Mouse (Mus musculus) neural tube, embryonic 15.5 days (tissue): ENCODE measurements around the gene Slc25a20. TPM values are rescaled to one million over a fixed set of nuclear protein-coding genes. Genes with fewer than 3 reads are reported as not detected.

ENCODE experiments used
- ATAC-seq: fragments of 200-750 bp; cut with Nextera tagmentation; 2 replicates; pipeline ENCODE4 v1.8.0; 2017; ENCODE audit warnings: mild to moderate bottlenecking, moderate TSS enrichment, moderate library complexity; ENCODE audit not compliant: low FRiP score
- H3K27ac ChIP-seq: fragments of 300-500 bp; sonication (generic); replicated peaks from 2 replicates; pipeline ENCODE4 v1.5.1; 2015; ENCODE audit warnings: mild to moderate bottlenecking, inconsistent platforms
- H3K27me3 ChIP-seq: fragments of 300-500 bp; sonication (generic); replicated peaks from 2 replicates; pipeline ENCODE4 v1.6.1; 2015; ENCODE audit warnings: inconsistent platforms
- H3K36me3 ChIP-seq: fragments of 300-500 bp; sonication (generic); 2 replicates; pipeline ENCODE4 v1.6.1; 2015; ENCODE audit warnings: inconsistent platforms
- H3K4me1 ChIP-seq: fragments of 300-500 bp; sonication (generic); 2 replicates; pipeline ENCODE4 v1.6.1; 2015; ENCODE audit warnings: inconsistent platforms
- H3K4me2 ChIP-seq: fragments of 300-500 bp; sonication (generic); 2 replicates; pipeline ENCODE4 v1.6.1; 2015; ENCODE audit warnings: inconsistent platforms, mild to moderate bottlenecking, moderate library complexity
- H3K4me3 ChIP-seq: fragments of 300-500 bp; sonication (generic); replicated peaks from 2 replicates; pipeline ENCODE4 v1.5.1; 2015; ENCODE audit warnings: mild to moderate bottlenecking, inconsistent platforms
- H3K9ac ChIP-seq: fragments of 300-500 bp; sonication (generic); replicated peaks from 2 replicates; pipeline ENCODE4 v1.6.1; 2015; ENCODE audit warnings: mild to moderate bottlenecking, inconsistent platforms
- H3K9me3 ChIP-seq: fragments of 300-500 bp; sonication (generic); replicated peaks from 2 replicates; pipeline ENCODE4 v1.6.1; 2016; ENCODE audit warnings: inconsistent platforms
- WGBS: fragments of 180-500 bp; shearing (Covaris S2); methylation state at CpG from one replicate; pipeline ENCODE4 v1.1.7; 2015; ENCODE audit warnings: mixed read lengths; 5-methylcytosine and 5-hydroxymethylcytosine counted together
- polyA plus RNA-seq: library from polyadenylated mRNA; unstranded; fragments of >200 nt; fragmentation: Nextera tagmentation; extraction: Ambion mirVana; gene quantifications from 2 replicates; pipeline ENCODE4 v1.2.1, GENCODE M21; 2015

Slc25a20 gene
- polyA plus RNA-seq, 1 experiment from 2014 or later = 41.4 TPM

DNA sequence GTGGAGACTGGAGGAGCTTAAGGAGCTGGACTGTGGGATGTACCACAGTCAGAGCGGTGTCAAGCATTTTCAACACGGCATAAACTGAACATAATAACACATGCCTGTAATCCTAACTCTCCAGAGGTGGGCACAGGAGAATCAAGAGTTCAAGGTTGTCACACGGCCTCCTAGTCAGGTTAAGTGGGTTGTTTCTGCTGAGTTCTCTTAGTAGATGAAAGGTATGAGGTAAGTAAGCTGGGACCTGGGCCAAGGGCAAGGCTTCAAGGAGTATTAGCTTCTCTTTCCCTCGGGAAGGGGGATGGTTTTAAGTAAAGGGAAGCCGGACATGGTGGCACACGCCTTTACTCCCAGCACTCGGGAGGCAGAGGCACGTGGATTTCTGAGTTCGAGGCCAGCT lies 26.6 kb downstream of the Slc25a20 start:
- no peak overlapping the region for H3K27ac ChIP-seq

GRCm38 (mm10) chr9:108689106-108689505 lies 27.2 kb downstream of the Slc25a20 start, which contains the start of gene Prkar2a:
TSS of gene Prkar2a (plus strand) at chr9:108689314.
- WGBS = 30% methylated on average over 1 of the region's 1 CpGs
- H3K27ac ChIP-seq = 0 out of 2 replicates have a peak within 1 kb of the TSS, but pooled peaks have one; percentile 25
- no peak for ATAC-seq
- no peak within 1 kb of the TSS for H3K9ac ChIP-seq
- peaks cover 10% of the 10 kb centered on the region; the same call in 1 of the 2 replicates for H3K36me3 ChIP-seq
- H3K4me1 ChIP-seq = peaks cover 30% of the 10 kb centered on the region
- H3K9me3 ChIP-seq = no peaks in the 10 kb centered on the region
- no peak within 1 kb of the TSS for H3K4me2 ChIP-seq
- H3K4me3 ChIP-seq = no peak within 1 kb of the TSS
- no peaks in the 10 kb centered on the region for H3K27me3 ChIP-seq

More for the DNA sequence above, 26.6 kb downstream of the Slc25a20 start:
- H3K9me3 ChIP-seq = no peaks in the 10 kb centered on the region
- ATAC-seq = no peak
- no peaks in the 10 kb centered on the region for H3K27me3 ChIP-seq
- WGBS = 77% methylated on average over 9 of the region's 9 CpGs
- no peak overlapping the region for H3K4me3 ChIP-seq
- peaks cover 23% of the 10 kb centered on the region for H3K4me1 ChIP-seq
- H3K36me3 ChIP-seq = peaks cover 16% of the 10 kb centered on the region; the same call in 1 of the 2 replicates
- no peak overlapping the region for H3K4me2 ChIP-seq
- no peak overlapping the region for H3K9ac ChIP-seq

DNA sequence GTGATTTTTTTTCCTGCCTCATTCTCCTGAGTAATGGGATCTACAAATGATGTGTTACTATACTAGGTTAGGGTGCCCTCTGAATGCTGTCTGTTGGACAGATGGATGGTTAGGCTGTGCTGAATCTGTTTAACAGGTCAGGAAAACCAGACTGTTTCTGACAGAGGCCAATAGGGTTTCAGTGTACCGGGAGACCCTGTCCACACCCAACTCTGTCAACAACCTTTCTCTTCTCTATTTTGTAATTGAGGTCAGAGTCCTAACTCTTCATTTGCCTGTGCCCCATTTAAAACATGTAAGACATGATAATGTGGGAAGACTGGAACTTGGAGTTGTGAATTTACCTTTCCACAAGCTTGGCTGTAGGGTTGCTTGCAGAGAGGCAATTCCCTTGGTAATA lies 28.1 kb downstream of the Slc25a20 start:
- 0 out of 2 replicates have a peak, but pooled peaks cover 3% of the 10 kb centered on the region for H3K36me3 ChIP-seq
- no peaks in the 10 kb centered on the region for H3K27me3 ChIP-seq
- H3K4me1 ChIP-seq = peaks cover 39% of the 10 kb centered on the region
- H3K4me2 ChIP-seq = no peak overlapping the region
- no peaks in the 10 kb centered on the region for H3K9me3 ChIP-seq
- H3K27ac ChIP-seq = no peak overlapping the region
- 87% methylated on average over 1 of the region's 1 CpGs for WGBS
- no peak for ATAC-seq
- H3K4me3 ChIP-seq = no peak overlapping the region
- H3K9ac ChIP-seq = no peak overlapping the region

GRCm38 (mm10) chr9:108690914-108691313 lies 29.0 kb downstream of the Slc25a20 start:
- H3K9ac ChIP-seq = no peak overlapping the region
- peak overlapping the region; percentile 79; the same call in 1 of the 2 replicates for H3K4me2 ChIP-seq
- peaks cover 43% of the 10 kb centered on the region for H3K4me1 ChIP-seq

DNA sequence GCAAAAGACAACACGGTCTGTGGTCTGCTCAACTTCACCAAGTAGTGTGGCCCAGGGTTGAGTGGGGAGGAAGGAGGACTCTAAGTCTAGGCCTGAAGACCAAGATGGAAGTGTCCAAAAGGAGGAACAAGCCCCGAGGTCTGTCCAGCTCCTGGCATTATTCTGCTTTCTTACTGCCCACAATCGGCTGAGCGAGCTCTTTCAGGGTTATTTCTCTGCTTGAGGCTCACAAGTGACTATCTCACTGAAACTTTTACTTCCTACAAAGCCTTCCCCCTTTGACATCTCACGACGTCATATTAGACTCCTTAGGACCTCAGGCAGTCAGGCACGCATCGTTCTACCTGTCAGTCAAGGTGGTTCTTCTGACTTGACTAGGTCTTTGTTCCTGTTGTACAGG lies 29.5 kb downstream of the Slc25a20 start:
- H3K9me3 ChIP-seq = no peaks in the 10 kb centered on the region
- peak overlapping the region; percentile 79 for H3K4me2 ChIP-seq
- peak overlapping the region; percentile 87 for H3K27ac ChIP-seq
- no peak for ATAC-seq
- peak overlapping the region; percentile 91; the same call in 1 of the 2 replicates for H3K9ac ChIP-seq
- peaks cover 43% of the 10 kb centered on the region for H3K4me1 ChIP-seq
- H3K36me3 ChIP-seq = no peaks in the 10 kb centered on the region
- no peaks in the 10 kb centered on the region for H3K27me3 ChIP-seq
- H3K4me3 ChIP-seq = peak overlapping the region; percentile 84
- 69% methylated on average over 8 of the region's 8 CpGs for WGBS

More at GRCm38 (mm10) chr9:108690914-108691313, 29.0 kb downstream of the Slc25a20 start:
- Histone ChIP-seq H3K27me3 (no peaks in the 10 kb centered on the region), H3K36me3 (no peaks in the 10 kb centered on the region), H3K9me3 (no peaks in the 10 kb centered on the region), H3K4me3 (no peak overlapping the region), H3K27ac (no peak overlapping the region)
- ATAC-seq = no peak
- 77% methylated on average over 6 of the region's 6 CpGs for WGBS

- Histone ChIP-seq H3K27me3 (no peaks in the 10 kb centered on the region), H3K9me3 (no peaks in the 10 kb centered on the region), H3K4me2 (peak overlapping the region; percentile 79), H3K9ac (peak overlapping the region; percentile 91), H3K36me3 (no peaks in the 10 kb centered on the region), H3K4me3 (peak overlapping the region; percentile 84), H3K4me1 (peaks cover 40% of the 10 kb centered on the region), H3K27ac (peak overlapping the region; percentile 87)
- WGBS = 1% methylated on average over 42 of the region's 42 CpGs
- ATAC-seq = peak; percentile 92
Observed at GRCm38 (mm10) chr9:108691846-108692225, 29.9 kb downstream of the Slc25a20 start.

DNA sequence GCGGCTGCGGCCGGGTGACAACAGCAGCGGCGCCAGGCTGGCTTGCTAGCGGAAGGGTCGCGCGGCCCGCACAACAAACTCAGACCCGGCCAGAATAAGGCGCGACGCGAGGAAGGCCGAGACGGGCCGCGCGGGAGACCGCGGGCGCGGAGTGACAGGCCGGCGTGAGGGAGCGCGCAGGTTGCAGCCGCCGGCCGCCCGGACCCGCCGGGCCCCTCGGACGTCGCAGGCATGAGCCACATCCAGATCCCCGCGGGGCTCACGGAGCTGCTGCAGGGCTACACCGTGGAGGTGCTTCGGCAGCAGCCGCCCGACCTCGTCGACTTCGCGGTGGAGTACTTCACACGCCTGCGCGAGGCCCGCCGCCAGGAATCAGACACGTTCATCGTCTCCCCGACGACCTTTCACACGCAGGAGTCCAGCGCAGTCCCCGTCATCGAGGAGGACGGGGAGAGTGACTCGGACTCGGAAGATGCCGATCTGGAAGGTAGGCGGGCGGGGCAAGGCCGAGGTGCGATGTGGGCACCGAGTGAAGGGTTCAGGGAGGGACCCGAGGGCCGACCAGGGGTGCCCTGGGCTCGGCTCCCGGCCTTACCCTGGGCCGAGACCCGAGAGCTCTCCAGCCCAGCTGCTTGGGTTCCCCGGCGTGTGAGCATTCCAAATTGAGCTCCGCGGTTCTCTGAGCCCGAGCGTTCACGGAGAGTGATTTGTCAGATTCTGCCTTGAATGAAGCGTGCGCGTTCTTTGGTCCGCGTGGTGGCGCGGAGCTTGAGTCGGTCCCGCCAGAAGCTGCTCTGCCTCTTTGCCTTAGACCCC lies 30.5 kb downstream of the Slc25a20 start:
- under 1% methylated on average over 92 of the region's 92 CpGs for WGBS
- Histone ChIP-seq H3K9me3 (no peaks in the 10 kb centered on the region), H3K36me3 (no peaks in the 10 kb centered on the region), H3K4me1 (peaks cover 40% of the 10 kb centered on the region), H3K27ac (peak overlapping the region; percentile 87), H3K4me2 (peak overlapping the region; percentile 79), H3K4me3 (peak overlapping the region; percentile 84), H3K27me3 (no peaks in the 10 kb centered on the region), H3K9ac (peak overlapping the region; percentile 91)
- peak; percentile 79 for ATAC-seq

DNA sequence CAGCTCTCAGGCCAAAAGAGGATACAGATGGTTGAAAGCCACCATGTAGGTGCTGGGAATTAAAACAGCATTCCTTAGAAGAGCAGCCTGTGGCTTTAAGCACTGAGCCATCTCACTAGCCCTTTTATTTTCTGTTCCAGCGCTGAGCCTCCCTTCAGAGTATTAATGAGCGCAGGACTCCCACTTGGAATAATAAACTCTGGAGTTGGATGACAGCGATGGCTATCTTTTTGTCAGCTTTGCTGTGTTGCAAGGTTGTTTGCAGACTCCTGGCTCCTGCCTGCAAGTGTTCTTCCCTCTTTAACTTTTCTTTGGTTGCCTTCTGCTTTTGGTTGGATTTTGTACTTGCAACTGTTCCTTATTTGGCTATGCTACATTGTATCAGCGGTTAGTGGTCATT lies 32.1 kb downstream of the Slc25a20 start:
- Histone ChIP-seq H3K9me3 (no peaks in the 10 kb centered on the region), H3K36me3 (peaks cover 4% of the 10 kb centered on the region; the same call in 1 of the 2 replicates), H3K9ac (no peak overlapping the region), H3K4me3 (peak overlapping the region; percentile 25), H3K4me2 (peak overlapping the region; percentile 79), H3K4me1 (peaks cover 39% of the 10 kb centered on the region), H3K27ac (no peak overlapping the region), H3K27me3 (no peaks in the 10 kb centered on the region)
- 54% methylated on average over 4 of the region's 4 CpGs for WGBS
- ATAC-seq = no peak

- Histone ChIP-seq H3K9me3 (no peaks in the 10 kb centered on the region), H3K4me2 (peak overlapping the region; percentile 79), H3K27ac (no peak overlapping the region), H3K9ac (no peak overlapping the region), H3K27me3 (no peaks in the 10 kb centered on the region), H3K4me1 (peaks cover 37% of the 10 kb centered on the region), H3K4me3 (peak overlapping the region; percentile 25; the same call in 1 of the 2 replicates), H3K36me3 (peaks cover 4% of the 10 kb centered on the region; the same call in 1 of the 2 replicates)
- ATAC-seq = no peak
- WGBS = 93% methylated on average over 1 of the region's 1 CpGs
Observed at GRCm38 (mm10) chr9:108694533-108694932, 32.6 kb downstream of the Slc25a20 start.

DNA sequence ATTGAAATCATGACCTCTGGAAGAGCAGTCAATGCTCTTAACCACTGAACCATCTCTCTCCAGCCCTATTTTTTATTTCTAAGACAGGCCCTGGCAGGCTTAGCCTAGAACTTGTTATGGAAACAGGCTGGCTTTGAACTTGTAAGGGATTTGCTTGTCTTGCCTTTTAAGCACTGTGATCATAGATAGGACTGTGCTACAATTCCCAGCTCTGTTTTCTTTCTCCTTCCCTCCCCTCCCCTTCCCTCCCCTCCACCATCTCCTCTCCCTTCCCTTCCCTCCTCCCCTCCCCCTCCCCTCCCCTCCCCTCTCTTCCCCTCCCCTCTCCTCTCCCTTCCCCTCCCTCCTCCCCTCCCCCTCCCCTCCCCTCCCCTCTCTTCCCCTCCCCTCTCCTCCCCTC lies 40.6 kb downstream of the Slc25a20 start:
- Histone ChIP-seq H3K4me1 (peaks cover 13% of the 10 kb centered on the region), H3K27ac (no peak overlapping the region), H3K4me2 (no peak overlapping the region), H3K36me3 (peaks cover 4% of the 10 kb centered on the region; the same call in 1 of the 2 replicates), H3K9ac (no peak overlapping the region), H3K9me3 (no peaks in the 10 kb centered on the region), H3K27me3 (no peaks in the 10 kb centered on the region), H3K4me3 (no peak overlapping the region)
- no peak for ATAC-seq

DNA sequence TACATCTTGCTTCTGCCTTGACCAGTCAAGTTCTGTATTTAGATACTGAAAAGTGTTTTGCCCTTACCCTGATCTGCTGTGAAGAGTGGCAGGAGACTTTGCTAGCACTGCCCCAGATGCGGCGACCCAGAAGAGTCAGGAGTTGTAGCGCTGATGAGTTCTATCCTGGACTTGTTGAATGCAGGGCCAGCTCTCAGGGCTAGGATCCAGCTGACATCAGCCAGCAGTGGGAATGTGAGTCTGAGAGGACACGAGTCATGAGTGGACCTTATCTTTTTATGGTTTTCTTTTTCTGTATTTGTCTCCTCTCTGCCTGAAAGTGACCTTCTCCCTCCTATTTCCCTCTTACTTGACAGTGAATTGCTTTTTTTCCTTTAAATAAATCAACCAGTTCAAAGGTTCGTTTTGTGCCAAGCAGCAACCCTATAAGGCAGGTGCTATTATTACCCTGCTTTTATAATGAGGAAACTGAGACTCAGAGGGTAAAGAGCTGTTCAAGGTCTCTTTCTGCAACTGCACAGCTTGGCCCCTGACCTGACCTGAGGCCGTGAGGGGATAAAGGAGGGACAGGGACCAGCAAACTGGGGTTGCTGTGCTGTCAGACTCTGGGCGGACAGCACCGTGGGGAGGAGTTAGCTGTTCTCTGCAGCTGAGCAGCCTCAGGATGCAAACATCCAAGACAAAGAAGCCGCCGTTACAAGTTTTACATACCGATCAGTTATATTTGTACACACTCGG lies 41.7 kb downstream of the Slc25a20 start:
- Histone ChIP-seq H3K9me3 (no peaks in the 10 kb centered on the region), H3K4me3 (no peak overlapping the region), H3K9ac (no peak overlapping the region), H3K27ac (no peak overlapping the region), H3K36me3 (no peaks in the 10 kb centered on the region), H3K27me3 (no peaks in the 10 kb centered on the region), H3K4me1 (peaks cover 13% of the 10 kb centered on the region), H3K4me2 (no peak overlapping the region)
- 21% methylated on average over 12 of the region's 12 CpGs for WGBS
- no peak for ATAC-seq
